Mouse (Mus musculus): ENCODE measurements at regions not wholly inside any gene's neighbourhood (a gene's known extent, or its start where the extent isn't known, plus 50 kb on each side); places are given as distances from the start of the nearest gene placed in this dataset. TPM values are rescaled to one million over a fixed set of nuclear protein-coding genes. Genes with fewer than 3 reads are reported as not detected.

- WGBS = 49% methylated on average over 3 of the region's 3 CpGs
These were observed 138.6 kb upstream of the Steap4 start for GRCm38 (mm10) chr5:7821700-7822099.

GRCm38 (mm10) chr5:7829618-7830017 is 130.6 kb upstream of the Steap4 start:
- no peak for ATAC-seq (ENCODE audit: low read depth)
- Histone ChIP-seq H3K4me1 (replicated peaks; ENCODE audit: control insufficient read depth, insufficient read depth, low read length) (no peaks in the 10 kb centered on the region), H3K27ac (ENCODE audit: low read length) (no peak overlapping the region), H3K4me3 (ENCODE audit: low read length) (no peak overlapping the region), H3K9me3 (ENCODE audit: control insufficient read depth, low read length) (no peaks in the 10 kb centered on the region), H3K36me3 (ENCODE audit: control insufficient read depth, insufficient read depth, low read length) (no peaks in the 10 kb centered on the region), H3K27me3 (ENCODE audit: control insufficient read depth, insufficient read depth, low read depth, low read length) (no peaks in the 10 kb centered on the region), H3K9ac (ENCODE audit: low read length) (no peak overlapping the region), H3K4me2 (ENCODE audit: low read depth, low read length) (no peak overlapping the region)
- 63% methylated on average over 3 of the region's 3 CpGs for WGBS

More at GRCm38 (mm10) chr5:7821700-7822099, 138.6 kb upstream of the Steap4 start:
- H3K4me3 ChIP-seq (ENCODE audit: low read length) = no peak overlapping the region
- ATAC-seq (ENCODE audit: low read depth) = no peak
- H3K27ac ChIP-seq (ENCODE audit: low read length) = no peak overlapping the region
- H3K9me3 ChIP-seq (ENCODE audit: control insufficient read depth, low read length) = no peaks in the 10 kb centered on the region
- H3K9ac ChIP-seq (ENCODE audit: low read length) = no peak overlapping the region
- no peaks in the 10 kb centered on the region for H3K27me3 ChIP-seq (ENCODE audit: control insufficient read depth, insufficient read depth, low read depth, low read length)
- H3K4me1 ChIP-seq (replicated peaks; ENCODE audit: control insufficient read depth, insufficient read depth, low read length) = no peaks in the 10 kb centered on the region
- no peak overlapping the region for H3K4me2 ChIP-seq (ENCODE audit: low read depth, low read length)
- no peaks in the 10 kb centered on the region for H3K36me3 ChIP-seq (ENCODE audit: control insufficient read depth, insufficient read depth, low read length)

- Histone ChIP-seq H3K9me3 (ENCODE audit: control insufficient read depth, low read length) (no peaks in the 10 kb centered on the region), H3K27me3 (ENCODE audit: control insufficient read depth, insufficient read depth, low read depth, low read length) (no peaks in the 10 kb centered on the region), H3K4me1 (replicated peaks; ENCODE audit: control insufficient read depth, insufficient read depth, low read length) (no peaks in the 10 kb centered on the region), H3K36me3 (ENCODE audit: control insufficient read depth, insufficient read depth, low read length) (no peaks in the 10 kb centered on the region), H3K9ac (ENCODE audit: low read length) (no peak overlapping the region), H3K4me2 (ENCODE audit: low read depth, low read length) (no peak overlapping the region), H3K27ac (ENCODE audit: low read length) (no peak overlapping the region), H3K4me3 (ENCODE audit: low read length) (no peak overlapping the region)
- WGBS = 84% methylated on average over 1 of the region's 1 CpGs
- no peak for ATAC-seq (ENCODE audit: low read depth)
These were observed 126.4 kb upstream of the Steap4 start for GRCm38 (mm10) chr5:7833812-7834211.

- Histone ChIP-seq H3K4me2 (ENCODE audit: low read depth, low read length) (no peak overlapping the region), H3K27me3 (ENCODE audit: control insufficient read depth, insufficient read depth, low read depth, low read length) (no peaks in the 10 kb centered on the region), H3K36me3 (ENCODE audit: control insufficient read depth, insufficient read depth, low read length) (no peaks in the 10 kb centered on the region), H3K27ac (ENCODE audit: low read length) (no peak overlapping the region), H3K4me3 (ENCODE audit: low read length) (no peak overlapping the region), H3K9ac (ENCODE audit: low read length) (no peak overlapping the region), H3K9me3 (ENCODE audit: control insufficient read depth, low read length) (no peaks in the 10 kb centered on the region), H3K4me1 (replicated peaks; ENCODE audit: control insufficient read depth, insufficient read depth, low read length) (no peaks in the 10 kb centered on the region)
- ATAC-seq (ENCODE audit: low read depth) = no peak
- WGBS = 77% methylated on average over 2 of the region's 2 CpGs
These were observed 97.2 kb upstream of the Steap4 start for GRCm38 (mm10) chr5:7863047-7863446.

GRCm38 (mm10) chr5:7866041-7866641 is 94.1 kb upstream of the Steap4 start:
- Histone ChIP-seq H3K9ac (ENCODE audit: low read length) (no peak overlapping the region), H3K4me3 (ENCODE audit: low read length) (no peak overlapping the region), H3K27me3 (ENCODE audit: control insufficient read depth, insufficient read depth, low read depth, low read length) (no peaks in the 10 kb centered on the region), H3K27ac (ENCODE audit: low read length) (no peak overlapping the region), H3K4me1 (replicated peaks; ENCODE audit: control insufficient read depth, insufficient read depth, low read length) (no peaks in the 10 kb centered on the region), H3K9me3 (ENCODE audit: control insufficient read depth, low read length) (no peaks in the 10 kb centered on the region), H3K36me3 (ENCODE audit: control insufficient read depth, insufficient read depth, low read length) (no peaks in the 10 kb centered on the region), H3K4me2 (ENCODE audit: low read depth, low read length) (no peak overlapping the region)
- whole genome bisulfite sequencing = 83% methylated on average over 3 of the region's 3 CpGs
- no peak for ATAC-seq (ENCODE audit: low read depth)

- 65% methylated on average over 3 of the region's 3 CpGs for WGBS
- H3K9ac ChIP-seq (ENCODE audit: low read length) = no peak overlapping the region
- no peak overlapping the region for H3K4me3 ChIP-seq (ENCODE audit: low read length)
- H3K4me1 ChIP-seq (replicated peaks; ENCODE audit: control insufficient read depth, insufficient read depth, low read length) = no peaks in the 10 kb centered on the region
- H3K36me3 ChIP-seq (ENCODE audit: control insufficient read depth, insufficient read depth, low read length) = no peaks in the 10 kb centered on the region
- no peak for ATAC-seq (ENCODE audit: low read depth)
- no peaks in the 10 kb centered on the region for H3K27me3 ChIP-seq (ENCODE audit: control insufficient read depth, insufficient read depth, low read depth, low read length)
- H3K4me2 ChIP-seq (ENCODE audit: low read depth, low read length) = no peak overlapping the region
- H3K9me3 ChIP-seq (ENCODE audit: control insufficient read depth, low read length) = no peaks in the 10 kb centered on the region
- H3K27ac ChIP-seq (ENCODE audit: low read length) = no peak overlapping the region
These were observed 60.7 kb upstream of the Steap4 start for GRCm38 (mm10) chr5:7899537-7899936.

Small RNA genes lying in the stretch of these regions (microRNA-seq; reads per million reads assigned to microRNA genes)
- not detected for gene Gm22196

Data from lung, embryonic 16.5 days (tissue).